Mouse (Mus musculus) erythroblast, embryonic 14.5 days (primary cell): ENCODE measurements around the gene Kif17. TPM values are rescaled to one million over a fixed set of nuclear protein-coding genes. Genes with fewer than 3 reads are reported as not detected.

Experiments used
- H3K27me3 ChIP-seq: 2 replicates; pipeline ENCODE4 v1.6.1; 2012; ENCODE audit warnings: inconsistent platforms; ENCODE audit not compliant: control insufficient read depth
- H3K36me3 ChIP-seq: 2 replicates; pipeline ENCODE4 v1.6.1; 2012; ENCODE audit warnings: mild to moderate bottlenecking, inconsistent platforms; ENCODE audit not compliant: control insufficient read depth
- H3K4me1 ChIP-seq: 2 replicates; pipeline ENCODE4 v1.6.1; 2012; ENCODE audit warnings: inconsistent platforms; ENCODE audit not compliant: control insufficient read depth
- H3K4me3 ChIP-seq: replicated peaks from 2 replicates; pipeline ENCODE3; 2012; ENCODE audit warnings: moderate library complexity, mild to moderate bottlenecking, inconsistent platforms
- H3K9me3 ChIP-seq: 2 replicates; pipeline ENCODE4 v1.6.1; 2012; ENCODE audit warnings: low read length, inconsistent platforms, mixed read lengths; ENCODE audit not compliant: control insufficient read depth
- GATA1 ChIP-seq: IDR thresholded peaks from 2 replicates; pipeline ENCODE4 v1.6.1; 2012; ENCODE audit warnings: low read length, inconsistent platforms, mixed read lengths
- TAL1 ChIP-seq: IDR thresholded peaks from 3 replicates; pipeline ENCODE4 v1.6.1; 2012; ENCODE audit warnings: low read length, inconsistent platforms, mixed read lengths
- polyA plus RNA-seq: library from polyadenylated mRNA; stranded (reverse); fragments of >175 nt; gene quantifications from 2 replicates; pipeline ENCODE4 v1.2.3, GENCODE M21; 2012

The Kif17 gene
- polyA plus RNA-seq, 1 experiment, result 0.05 TPM

GRCm38 (mm10) chr4:138252231-138252630, 2.0 kb downstream of the Kif17 start:
- no peak overlapping the region for H3K4me3 ChIP-seq
- H3K4me1 ChIP-seq, result peaks cover 15% of the 10 kb centered on the region
- peaks cover 67% of the 10 kb centered on the region for H3K27me3 ChIP-seq
- TF ChIP-seq TAL1 (no peak), GATA1 (no peak)
- peaks cover 8% of the 10 kb centered on the region for H3K36me3 ChIP-seq
- H3K9me3 ChIP-seq, result peaks cover 3% of the 10 kb centered on the region; the same call in 1 of the 2 replicates

GRCm38 (mm10) chr4:138257116-138257687, 7.0 kb downstream of the Kif17 start:
- Histone ChIP-seq H3K36me3 (no peaks in the 10 kb centered on the region), H3K4me3 (no peak overlapping the region), H3K9me3 (no peaks in the 10 kb centered on the region), H3K27me3 (peaks cover 62% of the 10 kb centered on the region), H3K4me1 (peaks cover 6% of the 10 kb centered on the region)
- TF ChIP-seq GATA1 (no peak), TAL1 (no peak)

DNA sequence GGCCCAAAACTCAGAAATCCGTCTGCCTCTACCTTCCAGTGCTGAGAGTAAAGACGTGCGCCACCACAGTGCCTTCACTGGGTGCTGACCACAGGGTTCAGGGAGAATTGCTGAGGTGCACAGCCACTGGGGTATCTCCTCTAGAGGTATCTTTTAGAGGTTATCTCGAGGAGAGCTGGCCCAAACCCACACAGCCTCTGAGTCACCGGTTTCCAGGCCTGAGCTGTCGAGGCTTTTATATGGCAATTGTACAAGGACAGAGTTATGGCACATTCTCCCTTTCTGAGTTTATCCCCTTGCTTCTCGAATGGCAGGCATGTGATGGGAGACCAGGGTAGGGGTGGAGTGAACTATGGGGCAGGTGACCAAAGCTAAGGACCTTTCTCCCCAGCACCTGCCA, 8.4 kb downstream of the Kif17 start:
- no peaks in the 10 kb centered on the region for H3K9me3 ChIP-seq
- peaks cover 59% of the 10 kb centered on the region for H3K27me3 ChIP-seq
- TF ChIP-seq GATA1, result no peak
- TF ChIP-seq TAL1, result no peak
- peaks cover 15% of the 10 kb centered on the region for H3K4me1 ChIP-seq
- H3K36me3 ChIP-seq, result no peaks in the 10 kb centered on the region
- no peak overlapping the region for H3K4me3 ChIP-seq

GRCm38 (mm10) chr4:138259482-138259881, 9.2 kb downstream of the Kif17 start:
- no peak for TF ChIP-seq GATA1
- TF ChIP-seq TAL1, result no peak
- H3K9me3 ChIP-seq, result no peaks in the 10 kb centered on the region
- peaks cover 62% of the 10 kb centered on the region for H3K27me3 ChIP-seq
- H3K4me1 ChIP-seq, result peaks cover 15% of the 10 kb centered on the region
- no peaks in the 10 kb centered on the region for H3K36me3 ChIP-seq
- no peak overlapping the region for H3K4me3 ChIP-seq

- H3K4me1 ChIP-seq, result peaks cover 17% of the 10 kb centered on the region
- peaks cover 2% of the 10 kb centered on the region for H3K9me3 ChIP-seq
- no peak for TF ChIP-seq GATA1
- TF ChIP-seq TAL1, result no peak
- H3K27me3 ChIP-seq, result peaks cover 46% of the 10 kb centered on the region
- no peaks in the 10 kb centered on the region for H3K36me3 ChIP-seq
- H3K4me3 ChIP-seq, result peak overlapping the region; percentile 69
Measured at GRCm38 (mm10) chr4:138261843-138262681, 11.8 kb downstream of the Kif17 start.

DNA sequence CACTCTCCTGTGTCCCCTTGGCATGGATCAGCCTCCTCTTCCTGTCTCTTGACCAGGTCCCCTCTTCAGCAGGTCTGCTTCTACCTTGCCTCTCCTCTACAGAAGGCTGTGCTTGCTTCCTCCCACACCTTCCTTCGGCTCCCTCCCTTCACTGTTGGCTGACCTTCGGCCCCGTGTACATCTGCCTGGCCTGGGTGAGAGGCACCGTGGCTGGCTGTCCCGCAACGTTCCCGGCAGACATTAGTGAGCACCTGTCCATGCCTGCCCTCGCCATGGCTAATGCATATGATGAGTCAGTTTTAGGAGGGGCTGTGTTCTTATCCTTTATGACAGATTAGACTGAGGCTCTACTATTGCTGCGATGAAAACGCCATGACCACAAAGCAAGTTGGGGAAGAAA, 17.6 kb downstream of the Kif17 start:
- Histone ChIP-seq H3K9me3 (peaks cover 11% of the 10 kb centered on the region), H3K36me3 (no peaks in the 10 kb centered on the region), H3K4me3 (no peak overlapping the region), H3K27me3 (peaks cover 14% of the 10 kb centered on the region), H3K4me1 (peaks cover 4% of the 10 kb centered on the region)
- TF ChIP-seq GATA1, result no peak
- TF ChIP-seq TAL1, result no peak

- TF ChIP-seq GATA1 (no peak), TAL1 (no peak)
- peaks cover 2% of the 10 kb centered on the region for H3K27me3 ChIP-seq
- H3K9me3 ChIP-seq, result peaks cover 6% of the 10 kb centered on the region
Measured at GRCm38 (mm10) chr4:138272011-138272997, 22.1 kb downstream of the Kif17 start.

DNA sequence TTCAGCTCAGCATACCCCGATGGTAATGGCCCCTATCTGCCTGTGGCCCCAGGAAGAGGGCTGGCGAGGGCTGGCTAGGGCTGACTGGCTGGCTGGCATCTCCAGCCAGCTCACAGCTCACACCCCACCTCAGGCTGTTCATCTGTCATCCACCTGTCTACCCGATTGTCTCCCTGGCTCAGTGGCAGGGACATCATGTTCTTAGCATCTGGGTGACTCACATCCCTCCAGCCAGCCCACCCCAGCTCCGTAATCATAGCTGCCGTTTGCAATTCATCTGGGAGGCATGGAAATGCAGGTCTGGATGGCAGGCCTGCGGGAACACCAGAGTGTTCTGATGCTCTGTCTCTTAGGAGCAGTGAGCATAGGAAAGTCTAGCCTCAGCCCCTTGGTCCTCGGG, 28.1 kb downstream of the Kif17 start:
- no peaks in the 10 kb centered on the region; the same call in 1 of the 2 replicates for H3K4me1 ChIP-seq
- TF ChIP-seq TAL1, result no peak
- TF ChIP-seq GATA1, result no peak
- no peak overlapping the region for H3K4me3 ChIP-seq
- H3K9me3 ChIP-seq, result no peaks in the 10 kb centered on the region
- no peaks in the 10 kb centered on the region for H3K36me3 ChIP-seq
- H3K27me3 ChIP-seq, result no peaks in the 10 kb centered on the region; the same call in 1 of the 2 replicates

More at GRCm38 (mm10) chr4:138272011-138272997, 22.1 kb downstream of the Kif17 start:
- no peaks in the 10 kb centered on the region; the same call in 1 of the 2 replicates for H3K4me1 ChIP-seq
- no peaks in the 10 kb centered on the region for H3K36me3 ChIP-seq
- no peak overlapping the region for H3K4me3 ChIP-seq

DNA sequence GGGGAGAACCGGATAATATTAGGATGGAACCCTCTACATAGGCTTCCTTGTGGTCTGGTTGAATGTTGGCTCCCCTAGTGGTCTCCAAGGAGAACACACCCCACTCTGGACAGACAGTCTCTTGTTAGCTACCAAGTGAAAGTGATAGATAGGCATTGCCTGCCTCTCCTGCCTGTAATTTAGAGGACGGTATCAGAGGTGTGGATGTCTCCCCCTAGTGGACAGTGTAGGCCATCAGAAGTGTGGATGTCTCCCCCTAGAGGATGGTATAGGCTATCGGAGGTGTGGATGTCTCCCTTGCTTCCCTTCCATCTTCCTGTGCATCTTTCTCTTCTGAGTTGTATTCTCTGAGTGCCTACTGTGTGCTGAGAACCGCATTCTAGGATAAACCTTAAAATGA, 32.6 kb downstream of the Kif17 start:
- Histone ChIP-seq H3K4me3 (no peak overlapping the region), H3K36me3 (no peaks in the 10 kb centered on the region), H3K27me3 (no peaks in the 10 kb centered on the region), H3K9me3 (peaks cover 4% of the 10 kb centered on the region; the same call in 1 of the 2 replicates), H3K4me1 (no peaks in the 10 kb centered on the region; the same call in 1 of the 2 replicates)
- TF ChIP-seq TAL1, result no peak
- TF ChIP-seq GATA1, result no peak
